Mouse (Mus musculus): ENCODE results near the gene Qrich2. TPM values are rescaled to one million over a fixed set of nuclear protein-coding genes. Genes with fewer than 3 reads are reported as not detected.

The Qrich2 gene
- not detected in 2 replicates for polyA plus RNA-seq (2014; fragmentation: Nextera tagmentation; extraction: Ambion mirVana)

GRCm38 (mm10) chr11:116466141-116466540 is at the start of gene Qrich2:
Gene Qrich2, minus strand, starts transcription at chr11:116466241.
- no peak within 1 kb of the TSS for H3K27ac ChIP-seq (ENCODE audit: low read depth, low read length)
- no peak within 1 kb of the TSS for H3K4me2 ChIP-seq (ENCODE audit: low read depth, low read length, severe bottlenecking)
- H3K4me1 ChIP-seq (replicated peaks; ENCODE audit: control insufficient read depth, insufficient read depth, low read length) = 0 out of 2 replicates have a peak, but pooled peaks cover 1% of the 10 kb centered on the region
- no peaks in the 10 kb centered on the region for H3K9me3 ChIP-seq (ENCODE audit: control insufficient read depth, low read length)
- H3K27me3 ChIP-seq (ENCODE audit: control insufficient read depth, insufficient read depth, low read length) = no peaks in the 10 kb centered on the region
- WGBS = 70% methylated on average over 20 of the region's 20 CpGs
- no peak for ATAC-seq (replicated peaks; ENCODE audit: low FRiP score)
- no peak within 1 kb of the TSS for H3K4me3 ChIP-seq (ENCODE audit: low read depth, low read length)
- no peaks in the 10 kb centered on the region; the same call in 1 of the 2 replicates for H3K36me3 ChIP-seq (ENCODE audit: control insufficient read depth, insufficient read depth, low read length)
- no peak within 1 kb of the TSS for H3K9ac ChIP-seq (ENCODE audit: low read length)
- DNase-seq (ENCODE audit: low spot score) = no peak

- no peak for ATAC-seq (replicated peaks; ENCODE audit: low FRiP score)
- Histone ChIP-seq H3K4me2 (ENCODE audit: low read depth, low read length, severe bottlenecking) (peak overlapping the region; percentile 33; the same call in 1 of the 2 replicates), H3K4me3 (ENCODE audit: low read depth, low read length) (no peak overlapping the region), H3K27me3 (ENCODE audit: control insufficient read depth, insufficient read depth, low read length) (peaks cover 2% of the 10 kb centered on the region; the same call in 1 of the 2 replicates), H3K9ac (ENCODE audit: low read length) (no peak overlapping the region), H3K27ac (ENCODE audit: low read depth, low read length) (no peak overlapping the region), H3K4me1 (replicated peaks; ENCODE audit: control insufficient read depth, insufficient read depth, low read length) (no peaks in the 10 kb centered on the region), H3K9me3 (ENCODE audit: control insufficient read depth, low read length) (no peaks in the 10 kb centered on the region), H3K36me3 (ENCODE audit: control insufficient read depth, insufficient read depth, low read length) (no peaks in the 10 kb centered on the region)
- 9% methylated on average over 24 of the region's 24 CpGs for WGBS
- no peak for DNase-seq (ENCODE audit: low spot score)
Measured at GRCm38 (mm10) chr11:116515330-116516020, 49.4 kb upstream of the Qrich2 start.

- Histone ChIP-seq H3K4me2 (ENCODE audit: low read depth, low read length, severe bottlenecking) (no peak overlapping the region), H3K9ac (ENCODE audit: low read length) (no peak overlapping the region), H3K4me3 (ENCODE audit: low read depth, low read length) (no peak overlapping the region), H3K9me3 (ENCODE audit: control insufficient read depth, low read length) (no peaks in the 10 kb centered on the region), H3K36me3 (ENCODE audit: control insufficient read depth, insufficient read depth, low read length) (no peaks in the 10 kb centered on the region), H3K27ac (ENCODE audit: low read depth, low read length) (no peak overlapping the region), H3K27me3 (ENCODE audit: control insufficient read depth, insufficient read depth, low read length) (peaks cover 2% of the 10 kb centered on the region; the same call in 1 of the 2 replicates), H3K4me1 (replicated peaks; ENCODE audit: control insufficient read depth, insufficient read depth, low read length) (no peaks in the 10 kb centered on the region)
- ATAC-seq (replicated peaks; ENCODE audit: low FRiP score) = no peak
- WGBS = 88% methylated on average over 4 of the region's 4 CpGs
- DNase-seq (ENCODE audit: low spot score) = no peak
Measured at GRCm38 (mm10) chr11:116513531-116514038, 47.5 kb upstream of the Qrich2 start.

- Histone ChIP-seq H3K36me3 (ENCODE audit: control insufficient read depth, insufficient read depth, low read length) (no peaks in the 10 kb centered on the region), H3K9me3 (ENCODE audit: control insufficient read depth, low read length) (no peaks in the 10 kb centered on the region), H3K4me2 (ENCODE audit: low read depth, low read length, severe bottlenecking) (no peak overlapping the region), H3K9ac (ENCODE audit: low read length) (no peak overlapping the region), H3K4me1 (replicated peaks; ENCODE audit: control insufficient read depth, insufficient read depth, low read length) (no peaks in the 10 kb centered on the region), H3K27ac (ENCODE audit: low read depth, low read length) (no peak overlapping the region), H3K4me3 (ENCODE audit: low read depth, low read length) (no peak overlapping the region), H3K27me3 (ENCODE audit: control insufficient read depth, insufficient read depth, low read length) (peaks cover 2% of the 10 kb centered on the region; the same call in 1 of the 2 replicates)
- 80% methylated on average over 6 of the region's 6 CpGs for WGBS
- no peak for DNase-seq (ENCODE audit: low spot score)
- no peak for ATAC-seq (replicated peaks; ENCODE audit: low FRiP score)
Measured at GRCm38 (mm10) chr11:116512987-116513386, 46.9 kb upstream of the Qrich2 start.

- Histone ChIP-seq H3K4me1 (replicated peaks; ENCODE audit: control insufficient read depth, insufficient read depth, low read length) (no peaks in the 10 kb centered on the region), H3K9me3 (ENCODE audit: control insufficient read depth, low read length) (no peaks in the 10 kb centered on the region), H3K9ac (ENCODE audit: low read length) (no peak overlapping the region), H3K4me3 (ENCODE audit: low read depth, low read length) (no peak overlapping the region), H3K27ac (ENCODE audit: low read depth, low read length) (no peak overlapping the region), H3K27me3 (ENCODE audit: control insufficient read depth, insufficient read depth, low read length) (peaks cover 2% of the 10 kb centered on the region; the same call in 1 of the 2 replicates), H3K36me3 (ENCODE audit: control insufficient read depth, insufficient read depth, low read length) (no peaks in the 10 kb centered on the region), H3K4me2 (ENCODE audit: low read depth, low read length, severe bottlenecking) (no peak overlapping the region)
- 96% methylated on average over 7 of the region's 7 CpGs for WGBS
- DNase-seq (ENCODE audit: low spot score) (no peak), ATAC-seq (replicated peaks; ENCODE audit: low FRiP score) (no peak)
Measured at GRCm38 (mm10) chr11:116512154-116512553, 46.1 kb upstream of the Qrich2 start.

GRCm38 (mm10) chr11:116511301-116511868 is 45.3 kb upstream of the Qrich2 start:
- H3K27me3 ChIP-seq (ENCODE audit: control insufficient read depth, insufficient read depth, low read length) = peaks cover 2% of the 10 kb centered on the region; the same call in 1 of the 2 replicates
- ATAC-seq (replicated peaks; ENCODE audit: low FRiP score) (no peak), DNase-seq (ENCODE audit: low spot score) (no peak)
- no peak overlapping the region for H3K9ac ChIP-seq (ENCODE audit: low read length)
- no peak overlapping the region for H3K4me2 ChIP-seq (ENCODE audit: low read depth, low read length, severe bottlenecking)
- no peaks in the 10 kb centered on the region for H3K4me1 ChIP-seq (replicated peaks; ENCODE audit: control insufficient read depth, insufficient read depth, low read length)
- H3K9me3 ChIP-seq (ENCODE audit: control insufficient read depth, low read length) = no peaks in the 10 kb centered on the region
- 73% methylated on average over 7 of the region's 7 CpGs for WGBS
- H3K27ac ChIP-seq (ENCODE audit: low read depth, low read length) = no peak overlapping the region
- no peak overlapping the region for H3K4me3 ChIP-seq (ENCODE audit: low read depth, low read length)
- H3K36me3 ChIP-seq (ENCODE audit: control insufficient read depth, insufficient read depth, low read length) = no peaks in the 10 kb centered on the region

- Histone ChIP-seq H3K9me3 (ENCODE audit: control insufficient read depth, low read length) (no peaks in the 10 kb centered on the region), H3K27me3 (ENCODE audit: control insufficient read depth, insufficient read depth, low read length) (no peaks in the 10 kb centered on the region), H3K4me2 (ENCODE audit: low read depth, low read length, severe bottlenecking) (no peak overlapping the region), H3K9ac (ENCODE audit: low read length) (no peak overlapping the region), H3K36me3 (ENCODE audit: control insufficient read depth, insufficient read depth, low read length) (no peaks in the 10 kb centered on the region), H3K4me1 (replicated peaks; ENCODE audit: control insufficient read depth, insufficient read depth, low read length) (no peaks in the 10 kb centered on the region), H3K4me3 (ENCODE audit: low read depth, low read length) (no peak overlapping the region), H3K27ac (ENCODE audit: low read depth, low read length) (no peak overlapping the region)
- no peak for DNase-seq (ENCODE audit: low spot score)
- WGBS = 71% methylated on average over 2 of the region's 2 CpGs
- ATAC-seq (replicated peaks; ENCODE audit: low FRiP score) = no peak
Measured at GRCm38 (mm10) chr11:116508689-116509088, 42.6 kb upstream of the Qrich2 start.

- Histone ChIP-seq H3K4me1 (replicated peaks; ENCODE audit: control insufficient read depth, insufficient read depth, low read length) (no peaks in the 10 kb centered on the region), H3K27ac (ENCODE audit: low read depth, low read length) (no peak overlapping the region), H3K27me3 (ENCODE audit: control insufficient read depth, insufficient read depth, low read length) (no peaks in the 10 kb centered on the region), H3K9me3 (ENCODE audit: control insufficient read depth, low read length) (no peaks in the 10 kb centered on the region), H3K9ac (ENCODE audit: low read length) (no peak overlapping the region), H3K4me3 (ENCODE audit: low read depth, low read length) (no peak overlapping the region), H3K36me3 (ENCODE audit: control insufficient read depth, insufficient read depth, low read length) (no peaks in the 10 kb centered on the region), H3K4me2 (ENCODE audit: low read depth, low read length, severe bottlenecking) (no peak overlapping the region)
- ATAC-seq (replicated peaks; ENCODE audit: low FRiP score) (no peak), DNase-seq (ENCODE audit: low spot score) (no peak)
- 87% methylated on average over 17 of the region's 17 CpGs for WGBS
Measured at GRCm38 (mm10) chr11:116506151-116506875, 40.3 kb upstream of the Qrich2 start.

Data from forebrain, embryonic 11.5 days (tissue).